Mouse (Mus musculus): ENCODE data around the gene 5430427O19Rik.
A peak's percentile ranks its signal among the peaks of the same experiment; 100 is the strongest.

5430427O19Rik gene

DNA sequence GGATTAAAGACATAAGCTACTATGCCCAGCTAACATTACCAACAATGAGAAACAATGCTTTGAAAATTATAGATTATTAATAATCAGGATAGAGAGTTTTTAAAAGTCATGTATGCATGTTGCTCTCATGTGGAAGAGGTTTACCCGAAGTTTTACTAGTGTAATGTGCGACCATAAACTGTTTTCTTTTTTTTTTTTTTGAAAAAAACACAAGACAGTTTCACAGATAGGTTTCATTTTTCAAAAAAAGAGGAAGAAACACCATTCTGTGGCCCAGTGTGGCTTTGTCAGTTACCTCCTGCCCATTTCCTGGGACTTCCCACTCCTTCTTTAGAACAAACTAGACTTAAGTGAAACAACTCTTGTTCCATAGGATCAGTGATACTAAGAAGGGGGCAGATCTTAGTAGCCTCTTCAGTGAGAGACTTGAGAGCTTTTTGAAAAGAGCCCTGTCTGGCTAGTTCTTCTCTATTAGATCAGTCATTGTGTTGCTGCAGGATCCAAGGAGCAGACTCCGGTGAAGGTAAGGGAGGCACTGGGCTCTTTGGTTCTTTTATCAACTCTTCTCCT, at the start of gene 5430427O19Rik:
Gene 5430427O19Rik (plus strand): TSS at position 441 of the 570 bp plus-strand sequence.
- no peak for DNase-seq

DNA sequence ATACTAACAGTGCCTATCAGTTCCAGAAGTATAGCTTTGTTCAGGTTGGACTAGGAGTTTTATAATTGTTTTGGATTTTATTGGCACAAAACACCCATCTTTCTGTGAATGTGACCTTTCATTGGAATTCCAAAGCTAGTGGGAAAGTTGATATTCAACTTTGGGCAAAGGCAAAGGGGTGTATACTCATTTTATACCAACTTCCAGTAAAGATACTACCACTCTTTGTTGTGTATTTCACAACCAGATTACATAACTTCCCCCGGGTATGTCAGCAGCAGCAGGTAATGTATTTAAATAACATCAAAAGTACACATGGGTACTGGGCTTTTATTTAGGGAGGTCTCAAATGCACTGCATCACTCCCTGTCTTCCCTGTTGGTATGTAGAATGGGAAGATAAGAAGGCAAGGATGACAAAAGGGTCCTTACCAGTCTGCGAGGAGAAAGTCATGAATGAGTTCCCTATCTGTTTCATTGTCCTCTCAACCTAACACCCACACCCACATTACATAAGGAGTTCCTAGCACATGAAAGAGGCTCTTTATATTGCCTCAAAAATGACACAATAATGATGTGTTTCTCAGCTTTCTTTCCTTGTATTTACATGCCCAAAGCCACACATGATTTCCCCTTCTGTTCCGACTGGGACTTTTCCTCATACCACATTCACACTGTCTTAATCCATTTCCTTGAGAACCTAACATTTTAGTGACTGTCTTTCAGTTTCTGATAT, 42.3 kb upstream of the 5430427O19Rik start:
- no peak for DNase-seq

- DNase-seq: no peak
Observed at GRCm38 (mm10) chrX:85829000-85829399, 41.2 kb upstream of the 5430427O19Rik start.

- no peak for DNase-seq
Observed at GRCm38 (mm10) chrX:85839174-85839573, 31.0 kb upstream of the 5430427O19Rik start.

DNA sequence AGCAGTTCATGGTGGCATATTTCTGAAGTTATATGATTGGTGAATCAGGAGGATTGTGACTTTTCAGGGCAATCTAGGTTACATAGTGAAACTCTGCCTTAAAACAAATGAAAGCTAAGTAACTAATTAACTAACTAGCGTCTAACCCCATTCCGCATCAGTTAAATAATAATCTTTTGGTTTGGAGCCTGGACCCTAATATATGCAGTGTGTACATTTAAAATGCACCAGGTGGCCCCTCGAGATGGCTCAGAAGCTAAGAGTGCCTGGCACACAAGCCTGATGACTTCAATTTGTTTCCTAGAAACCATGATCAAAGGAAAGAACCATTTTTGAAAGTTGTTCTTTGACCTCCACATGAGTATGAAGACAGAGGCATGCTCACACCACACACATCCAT, 14.2 kb upstream of the 5430427O19Rik start:
- no peak for DNase-seq

DNA sequence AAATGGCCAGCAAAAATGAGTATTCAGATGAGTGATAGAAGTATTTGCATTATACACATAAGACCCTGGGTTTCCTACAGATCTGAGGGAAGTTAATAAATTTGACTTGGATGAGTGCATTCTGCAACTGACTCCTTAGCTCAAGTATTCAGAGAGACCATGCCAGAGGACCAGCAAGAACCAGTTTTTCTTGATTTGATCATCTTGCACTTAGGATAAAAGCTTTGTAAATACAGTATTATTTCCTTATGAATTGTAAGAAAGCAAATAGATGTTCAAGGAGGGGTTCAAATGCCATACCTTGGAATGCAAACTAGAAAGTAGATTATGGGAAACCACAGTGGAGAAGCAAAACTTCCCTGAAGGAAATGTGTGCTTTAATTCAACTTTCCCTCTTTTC, 13.0 kb upstream of the 5430427O19Rik start:
- no peak for DNase-seq

- no peak for DNase-seq
Observed at GRCm38 (mm10) chrX:85868079-85868478, 2.1 kb upstream of the 5430427O19Rik start.

GRCm38 (mm10) chrX:85871371-85872056, 1.4 kb downstream of the 5430427O19Rik start:
- DNase-seq: peak; percentile 78

DNA sequence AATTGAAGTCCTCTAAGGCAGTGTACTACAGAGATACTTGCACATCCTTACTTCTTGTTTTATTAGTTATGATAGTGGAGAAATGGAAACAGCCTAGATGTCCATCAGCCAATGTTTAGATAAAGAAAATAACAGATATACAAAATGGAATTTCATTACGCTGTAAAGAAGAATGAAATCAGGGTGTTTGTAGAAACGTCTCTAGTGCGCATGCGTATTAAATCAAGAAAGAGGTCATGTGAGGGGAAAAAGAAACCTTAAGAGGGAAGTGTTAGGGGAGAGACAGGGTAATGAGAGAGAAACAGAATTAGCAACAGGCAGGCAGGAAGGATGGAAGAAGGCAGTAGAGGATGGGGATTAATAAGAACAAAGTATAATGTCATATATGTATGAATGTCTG, 4.2 kb downstream of the 5430427O19Rik start:
- no peak for DNase-seq

DNA sequence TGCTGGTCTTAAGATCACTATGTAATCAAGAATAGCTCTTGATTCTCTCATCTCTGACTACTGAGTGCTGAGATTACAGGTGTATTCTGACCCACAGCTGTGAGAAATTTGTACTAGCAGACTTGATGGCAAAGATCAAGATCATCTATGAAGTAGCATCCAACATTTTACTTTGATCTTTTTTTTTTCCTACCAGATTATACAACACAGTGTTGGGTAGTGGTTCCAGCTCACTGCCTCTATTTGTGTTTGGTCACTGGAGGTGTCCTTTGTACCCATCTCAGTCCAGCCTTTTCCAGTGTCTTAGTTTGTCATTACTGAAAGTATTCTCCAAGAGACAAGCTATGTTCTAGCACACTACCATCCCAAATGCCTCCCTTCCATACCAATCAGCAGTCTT, 5.8 kb downstream of the 5430427O19Rik start:
- DNase-seq: no peak

- DNase-seq: no peak
Observed at GRCm38 (mm10) chrX:85877747-85878146, 7.6 kb downstream of the 5430427O19Rik start.

DNA sequence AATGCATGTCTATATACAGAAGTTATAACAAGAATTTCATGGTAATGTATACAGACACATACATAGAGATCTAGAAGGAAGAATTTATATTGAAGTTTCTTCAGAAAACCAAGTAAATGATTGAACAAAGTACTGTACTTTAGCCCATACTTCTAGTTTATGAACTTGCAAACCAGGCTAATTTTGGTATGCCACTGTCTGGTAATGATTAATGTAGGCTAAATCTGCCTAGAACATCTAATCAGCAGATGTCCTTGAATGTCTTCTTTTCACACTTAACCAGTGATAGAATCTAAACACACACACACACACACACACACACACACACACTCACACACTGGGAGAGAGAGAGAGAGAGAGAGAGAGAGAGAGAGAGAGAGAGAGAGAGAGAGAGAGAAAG, 8.1 kb downstream of the 5430427O19Rik start:
- no peak for DNase-seq

DNA sequence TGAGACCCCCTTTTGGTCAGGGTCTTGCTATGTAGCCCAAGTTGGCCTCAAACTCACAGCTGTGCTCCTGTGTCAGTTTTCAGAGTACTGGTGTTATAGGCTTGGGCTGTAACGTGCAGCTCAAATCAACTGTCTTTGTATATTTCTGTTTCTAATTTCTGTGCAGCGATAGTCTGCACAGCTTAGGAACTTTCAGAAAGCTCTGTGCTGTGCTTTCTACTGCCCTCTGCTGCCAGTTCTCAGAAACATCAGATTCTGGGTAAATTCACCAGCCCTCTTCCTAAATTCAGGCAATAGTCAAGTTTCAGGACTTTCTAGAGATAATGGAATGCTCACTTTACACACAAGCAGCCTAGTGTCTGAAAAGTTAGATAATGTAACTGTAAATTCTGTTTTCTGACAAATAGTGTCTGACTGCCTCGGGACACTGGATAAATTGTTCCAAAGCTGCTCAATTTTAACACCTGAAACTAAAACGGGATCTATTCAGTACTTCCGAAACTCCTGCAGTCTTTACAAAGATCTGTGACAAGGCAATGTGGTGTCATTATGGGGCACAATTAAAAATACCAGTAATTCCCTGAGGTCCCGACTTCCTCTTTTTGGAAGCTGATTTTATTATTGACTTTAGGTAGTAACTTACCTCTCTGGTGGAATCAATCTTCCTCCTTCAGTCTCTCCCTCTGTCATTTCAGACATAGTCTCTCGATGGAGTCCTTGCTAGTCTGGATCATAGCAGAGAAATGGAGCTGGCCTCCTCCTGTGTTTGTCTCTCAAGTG, 9.2 kb downstream of the 5430427O19Rik start:
- no peak for DNase-seq

DNA sequence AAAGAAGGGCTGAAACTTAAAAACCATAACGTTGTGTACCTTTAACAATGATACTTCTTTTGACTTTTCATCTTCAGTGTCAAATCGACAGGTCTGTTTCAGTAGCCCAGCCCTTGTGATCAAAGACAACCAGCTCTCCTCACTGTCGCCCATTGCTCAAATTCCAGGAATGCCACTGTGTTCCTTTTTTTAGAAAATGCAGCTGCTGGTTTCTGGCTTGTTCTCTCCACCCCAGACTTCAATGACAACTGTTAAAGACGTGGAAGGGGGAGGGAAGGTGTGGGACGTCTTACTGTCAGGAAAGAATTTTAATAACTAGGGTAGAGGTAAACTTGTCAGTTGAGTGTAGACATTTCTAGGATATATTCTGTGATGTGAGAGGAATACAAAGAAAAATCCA, 16.5 kb downstream of the 5430427O19Rik start:
- peak; percentile 92 for DNase-seq

- no peak for DNase-seq
Observed at GRCm38 (mm10) chrX:85901195-85901594, 31.0 kb downstream of the 5430427O19Rik start.

DNA sequence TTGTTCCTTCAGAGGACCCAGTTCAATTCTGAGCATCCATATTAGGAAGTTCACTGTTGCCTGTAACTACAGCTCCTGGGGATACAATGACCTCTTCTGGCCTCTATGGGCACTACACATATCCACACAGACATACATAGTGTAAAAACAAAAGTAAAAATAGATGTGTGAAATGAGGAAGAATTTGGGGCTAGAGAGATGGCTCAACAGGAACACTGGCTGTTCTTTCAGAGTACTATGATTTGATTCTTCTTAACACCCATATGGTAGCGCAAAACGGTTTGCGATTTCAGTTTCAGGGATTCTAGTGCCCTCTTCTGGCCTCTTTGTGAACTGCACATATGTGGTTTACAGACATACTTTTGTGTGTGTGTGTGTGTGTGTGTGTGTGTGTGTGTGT, 48.9 kb downstream of the 5430427O19Rik start:
- no peak for DNase-seq

DNA sequence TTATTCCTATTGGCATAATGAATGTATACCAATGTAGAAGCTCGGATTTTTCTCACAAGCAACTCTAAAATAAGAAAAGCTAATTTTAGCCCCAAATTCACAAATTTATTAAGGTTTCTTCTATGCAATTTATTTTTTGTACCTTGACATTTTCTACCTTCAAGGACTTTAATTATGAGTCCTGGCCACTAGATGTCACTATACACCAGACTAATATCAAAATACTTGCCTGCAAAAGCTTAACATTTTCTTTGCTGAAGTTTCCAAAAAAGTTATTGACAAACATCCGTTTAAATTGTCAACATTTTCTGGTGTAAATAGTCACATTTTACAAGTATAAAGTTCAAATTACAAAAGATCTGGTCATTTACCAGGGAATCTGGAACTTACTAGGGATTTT, 62.8 kb downstream of the 5430427O19Rik start:
- no peak for DNase-seq

Measured in heart, adult 11 months (tissue).